Mouse (Mus musculus) heart, postnatal 4 days (tissue): ENCODE measurements at regions not wholly inside any gene's neighbourhood (a gene's known extent, or its start where the extent isn't known, plus 50 kb on each side); places are given as distances from the start of the nearest gene placed in this dataset.
"Not testable (repeated sequence)": the region's sequence is repeated elsewhere in the genome, so short reads cannot be mapped to it uniquely, and the experiment has no call there.

Experiments used
- DNase-seq: peaks from one replicate; pipeline ENCODE4 v3.0.0; 2021

GRCm38 (mm10) chr2:129883417-129883816, 83.1 kb downstream of the Stk35 start:
- no peak for DNase-seq

- DNase-seq: no peak
Observed at GRCm38 (mm10) chr2:129884316-129884715, 84.0 kb downstream of the Stk35 start.

- DNase-seq: peak; percentile 78
Observed at GRCm38 (mm10) chr2:129885536-129885935, 85.2 kb downstream of the Stk35 start.

- peak; percentile 16 for DNase-seq
Observed at GRCm38 (mm10) chr2:129893231-129893630, 92.9 kb downstream of the Stk35 start.

GRCm38 (mm10) chr2:129893832-129894231, 93.5 kb downstream of the Stk35 start:
- DNase-seq: no peak

- no peak for DNase-seq
Observed at GRCm38 (mm10) chr2:129894906-129895305, 94.6 kb downstream of the Stk35 start.

GRCm38 (mm10) chr2:129895369-129895768, 95.1 kb downstream of the Stk35 start:
- DNase-seq: no peak

- DNase-seq: no peak
Observed at GRCm38 (mm10) chr2:129896696-129897095, 96.4 kb downstream of the Stk35 start.

GRCm38 (mm10) chr2:129903383-129904135, 103.2 kb downstream of the Stk35 start:
- no peak for DNase-seq

GRCm38 (mm10) chr2:129904753-129905152, 104.4 kb downstream of the Stk35 start:
- peak; percentile 60 for DNase-seq

- no peak for DNase-seq
Observed at GRCm38 (mm10) chr2:129908701-129909425, 103.3 kb upstream of the Tgm3 start.

- DNase-seq: no peak
Observed at GRCm38 (mm10) chr2:129911203-129911921, 100.8 kb upstream of the Tgm3 start.

- no peak for DNase-seq
Observed at GRCm38 (mm10) chr2:129912556-129912955, 99.6 kb upstream of the Tgm3 start.

- DNase-seq: no peak
Observed at GRCm38 (mm10) chr2:129914261-129914660, 97.9 kb upstream of the Tgm3 start.

GRCm38 (mm10) chr2:129916411-129916810, 95.7 kb upstream of the Tgm3 start:
- DNase-seq: no peak

GRCm38 (mm10) chr2:129918141-129918790, 93.9 kb upstream of the Tgm3 start:
- DNase-seq: no peak

- DNase-seq: no peak
Observed at GRCm38 (mm10) chr2:129919551-129919950, 92.6 kb upstream of the Tgm3 start.

GRCm38 (mm10) chr2:129927218-129927617, 84.9 kb upstream of the Tgm3 start:
- DNase-seq: no peak

GRCm38 (mm10) chr2:129933578-129933977, 78.6 kb upstream of the Tgm3 start:
- DNase-seq: peak; percentile 30

- DNase-seq: no peak
Observed at GRCm38 (mm10) chr2:129942824-129943223, 69.3 kb upstream of the Tgm3 start.

- DNase-seq: no peak
Observed at GRCm38 (mm10) chr2:129947847-129948553, 64.1 kb upstream of the Tgm3 start.

- DNase-seq: not testable (repeated sequence)
Observed at GRCm38 (mm10) chr2:129949786-129950185, 62.4 kb upstream of the Tgm3 start.
